Mouse (Mus musculus) kidney, embryonic 14.5 days (tissue): ENCODE results near the gene Prdm16. TPM values are rescaled to one million over a fixed set of nuclear protein-coding genes. Genes with fewer than 3 reads are reported as not detected.
A peak's percentile ranks its signal among the peaks of the same experiment; 100 is the strongest.

Source experiments
- ATAC-seq: fragments of 200-750 bp; cut with Nextera tagmentation; 2 replicates; pipeline ENCODE4 v1.8.0; 2017; ENCODE audit warnings: moderate number of reproducible peaks, mild to moderate bottlenecking, moderate TSS enrichment, moderate library complexity; ENCODE audit not compliant: low FRiP score, low TSS enrichment
- H3K27ac ChIP-seq: fragments of 300-500 bp; sonication (generic); 2 replicates; pipeline ENCODE4 v1.5.1; 2014; ENCODE audit warnings: low read depth, mild to moderate bottlenecking, low read length, moderate library complexity, mixed read lengths
- H3K27me3 ChIP-seq: fragments of 300-500 bp; sonication (generic); 2 replicates; pipeline ENCODE4 v1.6.1; 2014; ENCODE audit warnings: mild to moderate bottlenecking, low read length; ENCODE audit not compliant: control insufficient read depth, insufficient read depth
- H3K36me3 ChIP-seq: fragments of 300-500 bp; sonication (generic); 2 replicates; pipeline ENCODE4 v1.6.1; 2014; ENCODE audit warnings: low read length, mixed read lengths; ENCODE audit not compliant: control insufficient read depth, insufficient read depth
- H3K4me1 ChIP-seq: fragments of 300-500 bp; sonication (generic); 2 replicates; pipeline ENCODE4 v1.6.1; 2014; ENCODE audit warnings: low read length, mixed read lengths; ENCODE audit not compliant: control insufficient read depth, insufficient read depth
- H3K4me2 ChIP-seq: fragments of 300-500 bp; sonication (generic); replicated peaks from 2 replicates; pipeline ENCODE4 v1.6.1; 2014; ENCODE audit warnings: low read depth, mild to moderate bottlenecking, low read length
- H3K4me3 ChIP-seq: fragments of 300-500 bp; sonication (generic); 2 replicates; pipeline ENCODE4 v1.5.1; 2014; ENCODE audit warnings: mild to moderate bottlenecking, low read length
- H3K9ac ChIP-seq: fragments of 300-500 bp; sonication (generic); 2 replicates; pipeline ENCODE4 v1.6.1; 2014; ENCODE audit warnings: low read depth, mild to moderate bottlenecking, low read length, moderate library complexity
- H3K9me3 ChIP-seq: fragments of 300-500 bp; sonication (generic); 2 replicates; pipeline ENCODE4 v1.6.1; 2016; ENCODE audit warnings: low read length; ENCODE audit not compliant: control insufficient read depth
- WGBS: fragments of 180-500 bp; shearing (Covaris S2); extraction: QIAGEN DNeasy Blood & Tissue Kit; methylation state at CpG from one replicate; pipeline ENCODE4 v1.1.7; 2014; 5-methylcytosine and 5-hydroxymethylcytosine counted together
- polyA plus RNA-seq: library from polyadenylated mRNA; unstranded; fragments of >200 nt; fragmentation: Nextera tagmentation; extraction: Ambion mirVana; gene quantifications from 2 replicates; pipeline ENCODE4 v1.2.1, GENCODE M21; 2014

Prdm16 gene
- polyA plus RNA-seq, 1 experiment from 2014 or later, result 25.4 TPM

- no peak for ATAC-seq
- H3K27me3 ChIP-seq, result peaks cover 36% of the 10 kb centered on the region
- no peak overlapping the region for H3K27ac ChIP-seq
- H3K4me1 ChIP-seq, result peaks cover 7% of the 10 kb centered on the region; the same call in 1 of the 2 replicates
- H3K9me3 ChIP-seq, result no peaks in the 10 kb centered on the region
- 48% methylated on average over 9 of the region's 9 CpGs for WGBS
- no peak overlapping the region for H3K9ac ChIP-seq
- H3K4me3 ChIP-seq, result no peak overlapping the region
- no peaks in the 10 kb centered on the region for H3K36me3 ChIP-seq
- H3K4me2 ChIP-seq, result no peak overlapping the region
Observed at GRCm38 (mm10) chr4:154527506-154527905, 109.2 kb downstream of the Prdm16 start.

GRCm38 (mm10) chr4:154526351-154526786, 110.3 kb downstream of the Prdm16 start:
- Histone ChIP-seq H3K4me2 (no peak overlapping the region), H3K27ac (no peak overlapping the region), H3K9ac (no peak overlapping the region), H3K36me3 (no peaks in the 10 kb centered on the region), H3K4me1 (peaks cover 7% of the 10 kb centered on the region; the same call in 1 of the 2 replicates), H3K9me3 (no peaks in the 10 kb centered on the region), H3K27me3 (peaks cover 38% of the 10 kb centered on the region), H3K4me3 (no peak overlapping the region)
- WGBS, result 78% methylated on average over 6 of the region's 6 CpGs
- no peak for ATAC-seq

GRCm38 (mm10) chr4:154523898-154524297, 112.8 kb downstream of the Prdm16 start:
- Histone ChIP-seq H3K9me3 (no peaks in the 10 kb centered on the region), H3K4me3 (no peak overlapping the region), H3K4me1 (peaks cover 7% of the 10 kb centered on the region; the same call in 1 of the 2 replicates), H3K9ac (no peak overlapping the region), H3K27me3 (peaks cover 43% of the 10 kb centered on the region), H3K36me3 (no peaks in the 10 kb centered on the region), H3K4me2 (no peak overlapping the region), H3K27ac (no peak overlapping the region)
- WGBS, result 26% methylated on average over 17 of the region's 17 CpGs
- ATAC-seq, result no peak

GRCm38 (mm10) chr4:154521881-154522676, 114.6 kb downstream of the Prdm16 start:
- no peak for ATAC-seq
- no peaks in the 10 kb centered on the region for H3K36me3 ChIP-seq
- peaks cover 32% of the 10 kb centered on the region for H3K27me3 ChIP-seq
- no peak overlapping the region for H3K9ac ChIP-seq
- H3K4me2 ChIP-seq, result no peak overlapping the region
- 88% methylated on average over 7 of the region's 7 CpGs for WGBS
- H3K27ac ChIP-seq, result no peak overlapping the region
- H3K9me3 ChIP-seq, result no peaks in the 10 kb centered on the region
- peaks cover 7% of the 10 kb centered on the region; the same call in 1 of the 2 replicates for H3K4me1 ChIP-seq
- no peak overlapping the region for H3K4me3 ChIP-seq

GRCm38 (mm10) chr4:154519470-154520037, 117.1 kb downstream of the Prdm16 start:
- 73% methylated on average over 16 of the region's 16 CpGs for WGBS
- no peak for ATAC-seq
- Histone ChIP-seq H3K27me3 (peaks cover 35% of the 10 kb centered on the region), H3K4me3 (no peak overlapping the region), H3K9me3 (no peaks in the 10 kb centered on the region), H3K9ac (no peak overlapping the region), H3K4me1 (peaks cover 7% of the 10 kb centered on the region; the same call in 1 of the 2 replicates), H3K27ac (no peak overlapping the region), H3K4me2 (no peak overlapping the region), H3K36me3 (no peaks in the 10 kb centered on the region)

- Histone ChIP-seq H3K4me1 (no peaks in the 10 kb centered on the region), H3K36me3 (no peaks in the 10 kb centered on the region), H3K27ac (no peak overlapping the region), H3K9ac (no peak overlapping the region), H3K9me3 (no peaks in the 10 kb centered on the region), H3K4me3 (no peak overlapping the region), H3K27me3 (peaks cover 31% of the 10 kb centered on the region; the same call in 1 of the 2 replicates), H3K4me2 (no peak overlapping the region)
- 76% methylated on average over 7 of the region's 7 CpGs for WGBS
- 0 out of 2 replicates have a peak, but pooled peaks have one; percentile 18 for ATAC-seq
Observed at GRCm38 (mm10) chr4:154517991-154518390, 118.7 kb downstream of the Prdm16 start.

DNA sequence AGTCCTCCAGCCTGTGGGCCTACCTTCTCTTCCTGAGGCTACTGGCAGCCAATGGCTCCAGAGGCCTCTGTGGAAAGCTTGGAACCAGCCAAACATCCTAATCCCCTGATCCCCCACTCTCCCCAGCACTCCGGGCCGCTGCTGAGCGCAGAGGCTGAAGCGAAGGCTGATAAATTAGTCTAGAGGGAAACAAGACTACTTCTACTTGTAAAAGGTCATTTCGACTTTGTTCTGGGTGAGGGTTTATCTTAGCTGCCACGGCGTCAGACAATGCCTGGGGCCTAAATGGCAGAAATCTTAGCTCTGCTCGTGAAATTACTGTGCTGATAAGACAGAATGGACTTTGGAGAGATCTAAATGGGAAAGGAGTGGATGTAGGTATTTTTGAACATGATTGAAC, 120.2 kb downstream of the Prdm16 start:
- Histone ChIP-seq H3K4me1 (0 out of 2 replicates have a peak, but pooled peaks cover 6% of the 10 kb centered on the region), H3K27me3 (peaks cover 28% of the 10 kb centered on the region), H3K9ac (no peak overlapping the region), H3K4me3 (no peak overlapping the region), H3K36me3 (no peaks in the 10 kb centered on the region), H3K4me2 (no peak overlapping the region), H3K9me3 (no peaks in the 10 kb centered on the region), H3K27ac (no peak overlapping the region)
- ATAC-seq, result no peak
- 58% methylated on average over 8 of the region's 8 CpGs for WGBS

GRCm38 (mm10) chr4:154513664-154514063, 123.0 kb downstream of the Prdm16 start:
- H3K9me3 ChIP-seq, result no peaks in the 10 kb centered on the region
- H3K9ac ChIP-seq, result no peak overlapping the region
- H3K4me1 ChIP-seq, result peaks cover 12% of the 10 kb centered on the region; the same call in 1 of the 2 replicates
- H3K36me3 ChIP-seq, result no peaks in the 10 kb centered on the region
- H3K27me3 ChIP-seq, result peaks cover 35% of the 10 kb centered on the region
- H3K4me3 ChIP-seq, result no peak overlapping the region
- no peak for ATAC-seq
- no peak overlapping the region for H3K27ac ChIP-seq
- 56% methylated on average over 2 of the region's 2 CpGs for WGBS
- no peak overlapping the region for H3K4me2 ChIP-seq

GRCm38 (mm10) chr4:154512518-154513090, 124.1 kb downstream of the Prdm16 start:
- H3K27ac ChIP-seq, result no peak overlapping the region
- no peak overlapping the region for H3K4me2 ChIP-seq
- H3K9ac ChIP-seq, result no peak overlapping the region
- H3K4me3 ChIP-seq, result no peak overlapping the region
- H3K4me1 ChIP-seq, result peaks cover 12% of the 10 kb centered on the region; the same call in 1 of the 2 replicates
- no peaks in the 10 kb centered on the region for H3K9me3 ChIP-seq
- 45% methylated on average over 15 of the region's 15 CpGs for WGBS
- peaks cover 38% of the 10 kb centered on the region for H3K27me3 ChIP-seq
- no peak for ATAC-seq
- no peaks in the 10 kb centered on the region for H3K36me3 ChIP-seq
